Mouse (Mus musculus): ENCODE measurements around the gene Abhd15.
A peak's percentile ranks its signal among the peaks of the same experiment; 100 is the strongest.

Abhd15 gene

DNA sequence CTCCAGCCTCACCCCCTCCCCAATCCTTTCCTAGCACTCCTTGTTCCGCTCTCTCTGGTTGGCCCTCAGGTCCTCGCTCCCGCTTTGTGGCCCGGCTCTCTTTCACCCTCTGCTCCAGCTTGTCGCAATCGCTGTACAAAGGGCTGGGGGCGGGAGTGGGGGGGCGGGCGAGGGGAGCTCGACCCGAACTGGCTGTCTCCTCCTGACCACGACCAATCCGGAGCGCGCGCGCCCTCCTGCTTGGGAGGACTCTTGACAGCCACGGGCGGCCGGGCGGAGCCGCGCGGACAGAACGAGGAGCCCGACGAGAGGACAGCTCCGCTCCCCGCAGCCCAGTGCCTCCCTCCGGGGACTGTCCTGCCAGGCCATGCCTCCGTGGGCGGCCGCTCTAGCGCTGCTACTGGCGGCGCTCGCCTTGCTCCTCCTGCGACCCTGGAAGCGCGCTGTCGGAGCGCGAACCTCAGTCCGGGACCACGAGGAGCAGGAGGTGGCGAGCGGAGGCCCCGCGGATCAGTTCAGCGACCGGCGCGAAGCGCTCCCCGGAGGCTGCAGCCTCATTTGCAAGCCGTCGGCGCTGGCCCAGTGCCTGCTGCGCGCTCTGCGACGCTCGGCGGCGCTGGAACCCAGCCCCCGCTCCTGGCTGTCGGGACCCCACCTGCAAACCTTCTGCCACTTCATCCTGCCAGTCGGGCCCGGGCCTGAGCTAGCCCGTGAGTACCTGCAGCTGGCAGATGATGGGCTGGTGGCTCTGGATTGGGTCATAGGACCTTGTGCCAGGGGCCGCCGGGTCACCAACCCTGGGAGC lies at the start of gene Abhd15:
Gene Abhd15 (plus strand): TSS at position 290 of the 805 bp plus-strand sequence.
- peak; percentile 40 for DNase-seq

- no peak for DNase-seq
Observed at GRCm38 (mm10) chr11:77466544-77466943, 48.4 kb upstream of the Abhd15 start.

- no peak for DNase-seq
Observed at GRCm38 (mm10) chr11:77467157-77467556, 47.8 kb upstream of the Abhd15 start.

GRCm38 (mm10) chr11:77467784-77468183 lies 47.1 kb upstream of the Abhd15 start:
- peak; percentile 79 for DNase-seq

DNA sequence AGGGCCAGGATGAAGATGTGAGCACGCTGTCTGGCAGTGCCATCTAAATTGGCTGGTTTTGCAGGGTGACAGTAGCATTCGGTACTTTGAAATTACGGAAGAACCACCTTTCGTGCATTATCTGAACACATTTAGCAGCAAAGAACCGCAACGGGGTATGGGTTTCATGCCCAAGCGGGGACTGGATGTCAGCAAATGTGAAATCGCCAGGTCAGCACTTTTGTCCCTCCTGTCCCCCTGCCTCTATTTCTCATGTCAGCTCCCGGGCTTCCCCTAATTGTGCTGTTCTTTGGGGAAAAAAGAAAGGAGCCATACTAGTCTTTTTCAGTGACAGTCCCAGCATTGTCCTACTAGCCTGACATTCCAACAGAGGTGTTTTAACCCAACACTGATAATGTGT lies 46.5 kb upstream of the Abhd15 start:
- no peak for DNase-seq

DNA sequence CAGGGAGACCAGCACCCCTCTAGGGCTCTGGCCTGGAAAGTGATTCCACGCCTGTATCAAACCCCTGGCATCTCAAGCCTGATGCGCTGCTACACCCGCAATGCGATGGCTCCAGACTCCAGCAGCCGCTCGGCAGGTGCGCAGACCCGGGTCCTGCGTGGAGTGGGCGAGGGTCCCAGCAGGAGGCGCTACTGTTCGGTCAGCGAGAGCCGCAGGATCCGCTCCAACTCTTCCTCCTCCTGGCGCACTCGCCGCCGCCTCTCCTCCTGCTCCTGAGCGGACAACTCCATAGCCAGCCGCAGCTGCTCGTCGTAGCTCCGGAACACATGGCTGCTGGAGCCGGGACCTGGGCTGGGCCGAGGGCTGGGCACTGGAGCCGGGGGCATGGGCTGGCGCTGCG lies 43.5 kb upstream of the Abhd15 start:
- DNase-seq: no peak

DNA sequence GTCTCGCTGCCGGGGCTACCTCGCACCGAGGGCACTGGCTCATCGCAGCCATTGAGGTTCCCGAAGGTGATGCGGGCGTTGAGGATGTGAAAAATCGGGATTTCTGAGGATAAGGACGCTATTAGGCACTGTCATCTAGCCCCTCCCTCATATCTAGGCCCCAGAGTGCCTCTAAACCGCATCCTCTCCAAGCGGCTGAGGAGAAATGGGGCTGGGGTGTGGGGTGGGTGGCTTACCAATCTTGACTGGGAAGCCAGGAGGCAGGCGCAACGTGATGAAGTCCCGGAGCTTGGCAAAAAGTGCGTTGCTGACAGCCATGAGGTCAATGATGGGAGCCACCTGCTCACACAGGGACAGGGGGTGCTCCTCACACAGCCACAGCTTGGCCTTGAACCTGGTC lies 42.1 kb upstream of the Abhd15 start:
- no peak for DNase-seq

GRCm38 (mm10) chr11:77476216-77476615 lies 38.7 kb upstream of the Abhd15 start:
- no peak for DNase-seq

DNA sequence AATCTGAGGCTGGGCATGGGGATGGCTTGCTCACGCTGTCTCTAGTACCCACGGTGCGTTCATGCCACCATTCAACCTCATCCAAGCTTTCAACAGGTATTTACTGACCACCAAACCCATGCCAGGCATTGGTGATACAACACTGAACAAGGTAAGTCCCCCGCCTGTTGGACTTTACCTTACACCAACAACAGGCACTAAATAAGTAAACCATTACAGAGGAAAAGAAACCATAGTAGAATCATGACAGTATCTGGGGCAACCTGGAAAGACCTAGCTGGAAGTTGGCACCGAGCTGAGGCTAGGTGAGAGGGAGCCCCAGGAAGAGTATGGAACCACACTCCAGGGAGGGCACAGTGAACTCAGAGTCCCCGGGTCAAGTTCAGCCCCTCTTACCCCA lies 38.0 kb upstream of the Abhd15 start:
- DNase-seq: no peak

DNA sequence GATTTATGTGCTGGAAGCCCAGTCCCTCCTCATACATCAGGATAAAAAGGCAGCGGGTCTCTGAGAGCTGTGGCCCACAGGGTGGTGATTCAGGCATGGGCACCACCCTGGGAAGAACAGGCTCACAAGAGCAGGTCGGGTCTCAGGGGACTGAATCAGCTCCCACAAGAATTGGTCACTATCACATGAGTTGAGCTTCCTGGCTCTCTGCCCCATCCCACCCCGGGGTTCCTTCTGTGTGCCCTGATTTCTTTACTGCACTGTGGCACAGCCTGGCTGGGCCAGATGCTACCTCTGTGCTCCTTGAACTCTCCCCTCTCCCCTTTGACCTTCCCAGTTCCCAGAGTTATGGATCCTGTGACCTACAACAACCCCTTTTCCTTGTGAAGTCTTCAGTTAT lies 31.9 kb upstream of the Abhd15 start:
- DNase-seq: peak; percentile 54

- DNase-seq: no peak
Observed at GRCm38 (mm10) chr11:77483510-77484255, 31.2 kb upstream of the Abhd15 start.

DNA sequence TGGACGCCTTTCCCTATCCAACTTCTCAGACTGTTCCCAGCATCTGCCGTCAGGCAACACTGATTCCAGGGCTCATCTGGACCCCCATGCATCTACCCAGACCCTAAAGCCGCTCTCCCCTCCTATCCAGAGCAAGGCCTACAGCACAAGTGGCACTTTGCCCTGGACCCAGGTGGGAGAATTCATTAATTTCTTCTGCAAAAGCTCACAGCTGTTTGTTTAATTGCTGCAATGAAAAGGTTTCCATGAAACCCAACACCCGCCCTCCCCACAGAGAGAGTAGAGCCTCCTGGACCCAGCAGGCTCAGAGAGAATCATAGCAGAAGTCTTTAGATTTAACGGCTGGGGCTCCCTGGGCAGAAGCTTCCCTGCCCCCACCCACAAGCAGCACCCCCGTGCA lies 29.7 kb upstream of the Abhd15 start:
- DNase-seq: no peak

DNA sequence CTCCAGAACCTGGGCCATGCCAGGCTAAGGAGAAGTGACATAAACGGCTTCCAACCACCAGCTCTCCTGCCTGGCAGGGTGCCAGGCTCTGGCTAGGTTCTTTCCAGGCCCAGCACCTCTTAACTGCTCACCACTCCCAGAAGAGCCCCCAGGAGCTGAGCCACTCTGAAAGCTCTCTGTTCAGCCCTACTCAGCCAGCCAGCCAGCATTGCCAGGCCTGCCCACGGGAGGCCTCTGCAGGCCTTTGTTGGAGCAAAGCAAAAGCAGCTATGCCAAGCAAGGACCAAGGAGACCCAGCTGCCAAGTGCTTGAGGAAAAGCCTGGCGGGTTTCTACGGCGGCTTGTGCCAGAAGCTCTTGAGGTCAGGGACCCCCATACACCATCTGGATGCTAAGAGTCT lies 28.1 kb upstream of the Abhd15 start:
- peak; percentile 78 for DNase-seq

DNA sequence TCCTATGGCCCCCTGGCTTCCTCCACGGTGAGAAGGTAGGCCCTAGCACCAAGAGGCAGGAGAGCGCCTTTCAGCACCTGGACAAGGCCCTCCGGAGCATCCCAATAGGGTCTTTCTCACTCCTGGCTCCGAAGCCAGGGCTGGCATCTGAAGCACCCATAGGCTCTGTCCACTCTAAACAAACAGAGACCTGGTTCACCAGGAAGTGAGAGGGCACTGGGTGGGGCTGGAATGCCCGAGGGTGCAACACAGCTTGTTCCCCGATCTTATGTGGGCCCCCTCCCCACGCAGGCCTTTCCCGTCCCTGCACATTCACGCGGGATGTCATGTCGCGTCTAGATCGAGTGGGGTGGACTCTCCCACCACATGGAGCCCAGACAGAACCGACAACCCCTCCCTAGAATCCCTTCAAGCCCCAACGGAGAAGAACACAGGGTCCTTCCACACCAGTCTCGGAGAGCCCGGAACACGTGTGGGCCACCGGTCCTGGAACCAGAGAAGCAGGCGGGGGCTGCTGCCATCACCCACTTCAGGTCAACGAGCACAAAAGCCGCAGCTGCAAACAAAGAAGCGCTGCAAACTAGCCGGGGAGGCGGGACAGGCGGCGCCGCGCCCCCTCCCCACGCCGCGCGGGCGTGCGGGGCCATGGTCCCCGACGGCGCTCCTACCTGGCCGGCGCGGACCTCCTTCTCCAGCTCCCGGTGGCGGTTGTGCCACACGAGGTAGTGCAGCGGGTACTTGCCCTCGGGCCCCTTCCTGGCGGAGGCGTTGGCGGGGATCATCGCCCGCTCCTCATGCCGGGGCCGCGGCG lies 25.9 kb upstream of the Abhd15 start:
- peak; percentile 66 for DNase-seq

DNA sequence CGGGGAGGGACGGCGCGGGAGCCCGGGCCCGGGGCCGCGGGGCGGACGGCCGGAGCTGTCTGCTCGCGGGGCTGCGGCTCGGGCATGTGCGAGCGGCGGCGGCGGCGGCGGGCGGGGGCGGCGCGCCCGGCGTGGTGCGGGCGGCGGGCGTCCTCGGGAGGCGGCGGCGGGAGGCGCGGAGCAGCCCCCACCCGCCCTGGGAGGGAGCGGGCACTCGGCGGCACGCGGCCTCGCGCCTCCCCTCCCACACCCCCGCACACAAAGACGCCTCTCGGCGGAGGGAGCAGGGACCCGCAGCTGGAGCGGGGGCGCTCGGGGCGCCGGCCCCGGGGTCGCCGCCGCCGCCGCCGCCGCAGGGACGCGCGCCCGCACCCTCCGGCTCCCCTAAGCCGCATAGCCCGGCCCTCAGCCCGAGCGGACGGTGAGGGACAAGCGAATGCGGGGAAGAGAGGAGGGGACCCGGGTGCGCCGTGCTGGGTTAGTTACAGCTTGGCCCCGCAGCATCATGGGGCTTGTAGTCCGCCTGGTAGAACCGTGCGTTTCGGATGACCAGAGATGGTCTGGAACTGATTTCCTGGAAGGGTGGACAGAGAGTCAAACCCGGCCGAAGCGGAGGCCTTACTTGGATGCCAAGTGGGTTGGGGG lies 25.2 kb upstream of the Abhd15 start, which contains the start of gene Ankrd13b:
Gene Ankrd13b (minus strand): TSS at position 88 of the 645 bp plus-strand sequence.
- peak; percentile 86 for DNase-seq

GRCm38 (mm10) chr11:77490451-77490850 lies 24.5 kb upstream of the Abhd15 start:
- DNase-seq: no peak

DNA sequence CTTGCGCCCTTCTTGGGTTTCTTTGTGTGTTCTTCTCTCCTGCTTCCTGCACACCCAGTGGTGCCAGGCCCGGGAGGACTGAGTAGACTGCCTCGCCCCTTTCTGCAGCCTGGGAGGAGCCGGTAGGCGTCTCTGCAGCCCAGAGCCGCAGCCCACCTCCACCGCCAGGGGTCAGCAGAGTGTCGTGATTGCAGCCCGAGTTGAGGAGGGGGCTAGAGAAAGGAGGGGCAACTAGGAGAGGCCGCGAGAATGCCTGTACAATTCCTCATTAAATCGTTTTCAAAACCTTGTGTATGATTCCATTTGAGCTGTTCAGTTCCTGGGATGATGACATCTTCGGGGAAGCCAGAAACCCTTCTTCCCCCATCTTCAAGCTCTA lies 23.8 kb upstream of the Abhd15 start:
- DNase-seq: peak; percentile 90

GRCm38 (mm10) chr11:77491502-77492291 lies 23.2 kb upstream of the Abhd15 start:
- peak; percentile 75 for DNase-seq

- peak; percentile 71 for DNase-seq
Observed at GRCm38 (mm10) chr11:77492311-77492871, 22.5 kb upstream of the Abhd15 start.

- DNase-seq: peak; percentile 93
Observed at GRCm38 (mm10) chr11:77492911-77493332, 22.0 kb upstream of the Abhd15 start.

DNA sequence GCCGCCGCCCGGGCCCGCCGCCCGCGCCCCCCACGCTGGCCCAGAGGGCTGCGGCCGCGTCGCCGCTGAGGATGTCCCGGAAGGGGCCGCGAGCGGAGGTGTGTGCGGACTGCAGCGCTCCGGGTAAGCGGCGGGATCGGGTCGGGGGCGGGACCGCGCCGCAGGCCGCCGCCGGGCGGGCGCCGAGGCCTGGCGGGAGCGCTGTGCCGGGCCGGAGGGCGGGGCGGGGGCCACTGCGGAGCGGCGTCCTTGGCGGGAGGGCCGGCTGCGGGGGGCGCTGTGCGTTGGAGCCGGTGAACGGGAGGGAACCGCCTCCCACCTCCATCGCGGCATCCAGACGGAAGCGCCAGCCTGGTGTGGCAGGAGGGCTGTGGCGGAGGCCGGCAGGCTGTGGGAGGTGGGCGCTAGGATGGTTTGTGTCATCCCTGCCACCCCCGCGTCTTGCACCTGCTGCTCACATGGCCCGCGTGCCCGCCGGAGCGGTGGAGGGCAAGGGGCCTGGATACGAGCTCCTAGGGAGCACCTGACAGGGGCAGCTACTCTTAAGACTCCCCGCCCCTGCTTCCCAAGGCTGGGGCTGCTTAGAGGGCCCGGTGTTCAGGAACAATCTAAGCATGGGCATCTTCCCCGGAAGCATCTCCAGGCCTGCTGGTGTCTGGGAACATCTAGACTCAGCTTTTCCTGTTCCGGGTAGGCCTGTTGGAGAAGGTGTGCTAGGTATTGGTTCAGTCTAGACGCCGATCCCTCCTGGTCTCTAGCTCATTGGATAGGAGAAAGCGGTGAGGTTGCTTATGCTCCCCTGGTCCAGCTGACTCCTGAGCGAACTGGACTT lies 21.2 kb upstream of the Abhd15 start, which contains the start of gene Git1:
Gene Git1 (plus strand): TSS at position 51 of the 832 bp plus-strand sequence.
- peak; percentile 68 for DNase-seq
